Mouse (Mus musculus): ENCODE results near the gene Cdkn2a. TPM values are rescaled to one million over a fixed set of nuclear protein-coding genes. Genes with fewer than 3 reads are reported as not detected.

Gene Cdkn2a
- under 1 TPM; 0.30 to 0.59 TPM for total RNA-seq (2021)
- long read RNA-seq, experiment 1 = 0 reads
- long read RNA-seq, experiment 2 = 0 reads

DNA sequence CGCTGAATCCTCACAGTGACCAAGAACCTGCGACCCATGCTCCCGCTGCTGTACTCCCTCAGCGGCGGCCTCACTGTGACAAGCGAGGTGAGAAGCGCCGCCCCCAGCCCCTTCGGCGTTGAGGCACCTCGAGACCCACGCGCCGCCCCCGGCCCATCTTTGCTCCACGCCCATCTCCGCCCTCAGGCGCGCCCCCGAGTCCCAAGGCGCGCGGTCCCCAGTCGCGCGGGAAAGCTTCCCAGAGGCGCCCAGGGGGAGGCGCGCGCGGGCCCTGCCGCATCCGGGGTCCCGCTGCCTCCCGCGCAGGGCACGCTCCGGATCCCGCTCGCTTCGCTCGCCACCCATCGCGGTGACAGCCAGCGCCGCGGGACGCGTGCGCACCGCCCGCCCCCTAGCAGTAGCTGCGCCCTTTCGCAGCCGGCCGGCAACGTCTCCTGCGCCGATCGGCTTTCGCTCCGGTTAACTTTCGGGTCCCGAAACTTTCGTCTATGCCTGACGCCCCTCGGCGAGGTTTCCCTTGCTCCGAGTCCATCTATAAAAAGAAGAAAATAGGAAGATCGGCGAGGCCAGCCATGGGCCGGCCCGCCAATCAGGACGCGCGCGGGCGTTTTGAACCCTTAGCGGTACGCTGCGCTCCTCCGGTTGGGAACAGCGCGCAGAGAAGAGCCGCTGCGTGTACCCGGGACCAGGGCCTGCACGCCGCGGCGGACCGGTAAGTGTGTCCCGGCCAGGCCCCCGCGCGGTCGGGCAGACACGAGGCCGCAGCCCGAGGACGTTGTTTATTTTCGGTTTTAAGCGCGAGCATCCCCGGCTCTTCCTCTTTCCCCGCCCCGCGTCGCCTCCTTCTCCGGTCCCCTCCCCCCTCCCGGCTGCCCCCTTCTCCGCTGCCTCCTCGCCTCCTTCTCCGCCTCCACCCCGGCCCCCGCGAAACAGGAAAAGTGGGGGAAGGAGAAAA lies at the start of gene Cdkn2a:
Cdkn2a (minus strand) TSS at position 168 of the 955 bp plus-strand sequence.
- DNase-seq = peak; percentile 70 to 82

DNA sequence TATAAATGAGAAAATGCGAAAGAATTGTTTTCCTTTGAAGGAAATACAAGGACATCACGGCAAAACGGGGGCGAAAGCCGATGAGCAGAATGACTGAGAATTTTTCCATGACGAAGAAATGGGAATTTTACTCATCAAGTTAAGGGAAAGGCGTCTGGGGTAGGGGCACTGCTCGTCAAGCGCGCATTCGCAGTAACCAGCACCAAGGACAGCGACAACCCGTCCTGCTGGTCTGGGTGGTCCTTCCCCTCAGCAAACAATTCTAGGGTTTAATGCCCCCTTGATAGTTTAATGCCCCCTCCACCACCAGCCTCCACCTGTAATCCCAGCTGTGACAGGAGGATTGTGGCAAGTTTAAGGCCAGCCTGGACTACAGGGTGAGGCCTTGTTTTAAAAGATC lies 19.0 kb upstream of the Cdkn2a start:
- no peak for DNase-seq

DNA sequence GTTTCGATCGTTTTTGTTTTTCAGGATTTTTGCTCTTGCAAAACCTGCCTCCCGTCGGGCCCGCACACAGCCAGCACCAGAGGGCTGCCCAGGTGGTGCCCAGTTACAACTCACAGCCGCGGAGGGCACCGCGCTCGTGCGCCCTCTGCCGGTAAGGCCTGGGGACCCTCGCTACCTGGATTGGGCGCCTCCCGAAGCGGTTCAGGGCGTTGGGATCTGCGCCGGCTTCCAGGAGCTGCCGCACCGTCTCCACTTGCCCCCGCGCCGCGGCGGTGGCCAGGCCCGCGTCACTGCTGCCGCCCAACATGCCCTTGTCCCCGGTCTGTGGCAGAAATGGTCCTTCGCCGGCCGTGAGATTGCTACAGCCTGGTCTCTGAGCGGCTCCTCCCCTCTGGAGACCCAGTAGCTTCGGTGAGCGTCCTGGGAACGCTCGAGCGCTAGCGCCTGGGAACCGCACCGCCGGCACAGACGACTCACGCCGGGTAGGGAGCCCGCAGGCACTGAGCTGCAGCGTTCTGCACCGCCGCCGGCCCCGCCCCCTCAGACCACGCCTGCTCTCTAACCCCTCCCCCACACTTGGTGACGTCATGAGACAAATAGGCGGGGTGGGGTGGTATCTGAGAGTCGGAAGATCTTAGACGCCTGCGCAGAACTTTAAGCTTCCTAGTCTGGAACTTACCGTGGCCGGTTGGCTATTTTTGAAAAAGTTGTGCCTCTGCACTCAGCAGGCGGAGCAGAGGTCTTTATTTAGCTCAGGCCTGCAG lies 16.2 kb upstream of the Cdkn2a start, which contains the start of gene Cdkn2b:
Cdkn2b (minus strand) TSS at position 549 of the 764 bp plus-strand sequence.
- peak; percentile 96 to 98 for DNase-seq

DNA sequence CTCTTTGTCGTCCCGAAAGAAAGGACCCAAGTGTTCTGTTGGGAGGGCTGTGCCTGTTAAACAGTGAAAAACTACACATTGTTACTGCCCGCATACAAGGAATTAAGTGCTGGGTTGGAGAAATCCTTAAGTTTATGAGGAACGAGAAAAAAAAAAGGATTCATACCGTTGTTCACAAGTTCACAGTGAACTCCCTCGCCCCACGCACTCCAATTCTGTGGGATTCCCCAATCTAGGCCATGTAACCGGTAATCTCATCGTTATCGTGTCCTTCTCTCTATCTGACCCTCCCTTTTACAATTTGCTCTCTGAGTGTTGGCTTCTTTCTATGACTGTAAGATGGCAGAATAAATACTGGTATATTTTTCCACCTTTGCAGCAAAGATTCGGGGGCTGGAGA lies 15.5 kb upstream of the Cdkn2a start:
- no peak for DNase-seq

DNA sequence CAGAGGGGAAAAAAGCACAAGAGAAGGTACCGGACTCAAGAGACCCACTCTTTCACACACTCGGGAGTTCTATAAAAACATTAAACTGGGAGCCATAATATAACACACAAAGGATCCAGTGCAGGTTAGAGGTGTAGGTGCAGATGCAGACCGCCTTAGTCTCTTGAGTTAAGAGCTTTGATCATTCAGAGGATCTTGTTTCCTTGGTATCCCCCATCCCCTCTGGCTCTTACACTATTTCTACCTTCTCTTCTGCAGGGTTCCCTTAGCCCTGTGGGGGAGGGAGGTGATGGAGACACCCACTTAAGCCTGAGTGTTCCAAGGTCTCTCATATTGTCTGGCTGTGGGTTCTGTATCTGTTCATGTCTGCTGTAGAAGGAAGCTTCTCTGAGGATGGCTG lies 13.5 kb upstream of the Cdkn2a start:
- no peak for DNase-seq

DNA sequence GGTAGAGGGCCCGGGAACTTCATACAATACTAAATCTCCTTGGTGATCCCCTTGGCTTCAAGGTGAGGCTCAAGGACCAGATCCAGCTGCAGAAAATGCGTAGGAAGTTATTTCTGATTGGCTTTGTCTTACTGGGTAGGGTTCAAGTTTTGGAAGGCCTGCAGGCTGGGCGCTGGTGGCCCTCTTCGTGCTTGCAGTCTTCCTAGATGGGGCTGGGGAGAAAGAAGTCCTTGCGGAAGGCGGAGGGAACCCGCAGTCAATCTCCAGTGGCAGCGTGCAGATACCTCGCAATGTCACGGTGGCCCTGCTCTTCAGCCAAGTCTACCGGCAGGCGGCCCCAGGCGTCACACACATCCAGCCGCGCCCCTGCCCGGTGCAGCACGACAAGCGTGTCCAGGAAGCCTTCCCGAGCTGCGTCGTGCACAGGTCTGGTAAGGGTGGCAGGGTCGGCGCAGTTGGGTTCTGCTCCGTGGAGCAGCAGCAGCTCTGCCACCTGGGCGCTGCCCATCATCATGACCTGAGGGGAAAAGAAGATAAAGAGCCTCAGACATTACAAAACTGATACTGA lies 12.4 kb upstream of the Cdkn2a start:
- no peak for DNase-seq

DNA sequence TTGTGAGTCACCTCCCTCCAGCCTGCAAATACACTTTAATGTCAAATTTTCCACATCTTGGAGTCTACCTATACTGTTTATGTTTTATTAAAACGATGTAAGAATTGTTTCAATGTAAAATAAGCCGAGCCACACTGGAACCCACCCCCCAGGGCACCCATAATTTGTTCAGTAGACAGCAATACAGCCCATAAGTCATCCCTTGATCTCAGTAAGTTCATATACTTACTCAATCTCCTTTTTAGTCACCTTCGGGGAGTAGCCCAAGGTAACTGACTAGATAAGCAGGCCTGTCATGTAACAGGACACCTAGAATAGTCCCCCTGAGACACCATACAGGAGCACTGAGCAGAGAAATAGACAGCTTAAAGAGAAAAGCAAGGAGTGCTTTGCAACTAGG lies 11.2 kb upstream of the Cdkn2a start:
- DNase-seq = no peak

DNA sequence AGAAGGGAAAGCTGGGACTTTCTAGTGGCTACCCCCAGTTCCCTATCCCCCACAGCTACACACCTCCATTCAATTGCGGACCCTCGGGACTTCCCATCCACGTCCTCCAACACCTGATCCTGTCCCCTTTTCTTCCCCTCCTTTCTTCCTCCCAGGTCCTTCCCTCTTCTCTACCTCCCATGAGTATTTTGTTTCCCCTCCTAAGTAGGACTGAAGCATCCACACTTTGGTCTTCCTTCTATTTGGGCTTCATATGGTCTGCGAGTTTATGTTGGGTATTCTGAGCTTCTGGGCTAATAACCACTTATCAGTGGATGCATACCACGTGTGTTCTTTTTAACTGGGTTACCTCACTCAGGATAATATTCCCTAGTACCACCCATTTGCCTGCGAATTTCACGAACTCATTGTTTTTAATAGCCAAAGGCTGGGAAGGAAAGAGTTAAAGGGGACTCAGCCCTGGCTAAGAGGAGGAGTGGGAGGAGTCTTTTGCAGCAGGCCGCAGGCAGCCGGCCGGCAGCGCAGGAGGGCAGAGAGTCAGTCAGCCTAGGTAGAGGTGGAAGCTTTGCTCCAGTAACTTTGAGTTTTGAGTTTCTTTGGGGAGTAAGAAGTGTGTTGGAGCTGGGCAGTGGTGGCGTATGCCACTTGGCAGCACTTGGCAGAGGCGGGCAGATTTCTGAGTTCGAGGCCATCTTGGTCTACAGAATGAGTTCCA lies 9.0 kb upstream of the Cdkn2a start:
- DNase-seq = no peak

DNA sequence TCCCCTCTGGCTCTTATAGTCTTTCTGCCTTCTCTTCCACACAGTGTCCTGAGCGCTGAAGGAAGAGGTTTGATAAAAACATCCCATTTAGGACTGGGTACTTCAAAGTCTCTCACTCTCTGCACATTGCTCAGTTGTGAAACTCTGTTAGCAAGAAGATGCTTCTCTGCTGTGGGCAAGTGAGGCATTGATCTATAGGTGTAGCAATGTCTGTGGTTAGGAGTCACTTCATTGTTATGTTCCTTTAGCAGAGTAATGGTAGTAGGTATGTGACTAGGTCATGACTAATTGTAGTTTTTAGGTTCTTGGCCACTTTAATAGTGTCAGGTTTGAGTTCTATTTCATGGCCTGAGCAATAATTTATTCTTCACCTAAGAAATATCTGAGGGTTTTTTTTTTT lies 7.7 kb upstream of the Cdkn2a start:
- DNase-seq = no peak

DNA sequence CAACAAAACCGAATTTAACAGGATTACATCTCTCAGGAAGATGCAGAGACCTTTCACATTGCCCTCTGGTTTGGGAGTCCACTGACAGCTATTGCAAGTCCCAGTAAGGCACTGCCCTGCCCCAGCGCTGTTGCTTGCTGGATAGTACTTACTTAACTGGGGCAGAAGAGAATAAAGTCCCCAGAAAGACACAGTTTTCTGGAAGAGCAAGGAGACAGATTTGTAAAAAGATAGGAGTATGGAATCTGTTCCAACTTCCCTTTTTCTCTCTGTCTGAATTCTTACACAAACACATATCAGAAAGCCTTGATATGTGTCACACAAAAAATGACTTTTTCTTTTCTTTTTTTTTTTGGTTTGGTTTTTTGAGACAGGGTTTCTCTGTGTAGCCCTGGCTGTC lies 5.3 kb upstream of the Cdkn2a start:
- no peak for DNase-seq

DNA sequence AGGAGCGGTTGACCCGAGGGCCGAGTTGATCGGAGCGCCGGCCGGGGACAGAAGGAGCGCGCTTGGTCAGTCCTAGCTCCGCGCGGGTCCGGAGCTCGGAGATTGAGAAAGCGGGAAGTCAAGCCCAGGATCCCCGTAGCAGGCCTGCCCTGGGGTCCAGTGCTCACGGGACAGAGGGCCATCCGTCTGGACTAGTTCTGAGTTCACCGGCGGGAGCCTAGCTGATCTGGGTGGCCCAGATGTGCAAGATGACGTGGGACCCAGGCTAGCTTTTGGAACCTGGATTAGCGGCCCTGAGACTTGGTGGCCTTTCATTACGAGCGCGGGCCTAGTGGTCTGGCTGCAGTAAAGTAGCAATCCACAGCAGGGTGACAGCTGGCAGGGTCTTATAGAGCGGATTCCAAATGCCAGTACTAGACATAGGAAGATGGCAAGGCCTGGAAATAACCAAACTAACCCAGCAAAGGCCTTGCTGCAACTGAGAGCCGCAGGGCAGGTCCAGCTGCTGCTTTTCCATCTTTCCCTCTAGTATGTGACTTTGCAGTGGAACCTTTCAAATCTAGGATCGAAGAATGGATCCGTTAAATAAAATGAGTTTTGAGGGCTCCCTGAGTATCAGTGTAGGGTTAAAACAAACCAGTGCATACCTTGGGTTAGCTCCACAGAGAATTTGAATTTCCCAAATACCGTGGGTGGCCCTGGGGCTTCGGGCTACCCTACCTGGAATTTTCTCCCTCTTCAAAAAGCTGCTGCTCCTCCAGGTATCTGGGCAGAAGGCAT lies 1.2 kb upstream of the Cdkn2a start:
- DNase-seq = no peak

DNA sequence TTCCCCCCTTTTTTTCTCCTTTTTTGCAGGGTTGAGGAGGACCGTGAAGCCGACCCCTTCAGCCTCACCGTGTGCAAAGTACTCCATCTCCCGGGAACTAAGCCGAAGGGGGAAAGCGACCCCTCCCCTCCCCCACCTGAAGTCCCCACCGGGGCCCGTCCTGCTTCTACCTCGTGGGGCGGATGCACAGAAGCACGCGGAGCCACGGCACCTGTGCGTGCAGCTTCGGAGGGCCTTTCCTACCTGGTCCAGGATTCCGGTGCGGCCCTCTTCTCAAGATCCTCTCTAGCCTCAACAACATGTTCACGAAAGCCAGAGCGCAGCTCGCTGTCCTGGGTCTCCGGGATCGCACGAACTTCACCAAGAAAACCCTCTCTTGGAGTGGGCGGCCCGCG lies 365 bp downstream of the Cdkn2a start:
- peak in 1 of 2 experiments; percentile 25 for DNase-seq

DNA sequence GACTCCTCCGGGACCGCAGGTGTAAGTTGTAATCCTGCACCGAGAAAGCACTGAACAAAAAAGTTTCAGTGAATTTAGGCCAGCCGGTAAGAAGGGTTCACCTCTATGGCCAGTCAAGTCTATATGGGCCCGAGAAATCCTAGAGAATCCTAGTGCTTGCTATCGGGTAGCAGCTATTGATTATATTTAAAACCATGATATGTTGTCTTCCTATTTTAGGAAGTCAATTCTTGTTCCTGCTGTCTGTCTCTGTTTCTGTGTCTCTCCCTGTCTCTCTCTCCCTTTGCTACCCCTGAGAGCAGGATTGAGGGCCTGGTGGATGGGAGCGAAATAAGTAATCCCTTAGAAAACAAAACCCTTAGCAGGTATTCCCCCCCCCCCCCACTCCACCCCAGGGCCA lies 937 bp downstream of the Cdkn2a start:
- DNase-seq = no peak

DNA sequence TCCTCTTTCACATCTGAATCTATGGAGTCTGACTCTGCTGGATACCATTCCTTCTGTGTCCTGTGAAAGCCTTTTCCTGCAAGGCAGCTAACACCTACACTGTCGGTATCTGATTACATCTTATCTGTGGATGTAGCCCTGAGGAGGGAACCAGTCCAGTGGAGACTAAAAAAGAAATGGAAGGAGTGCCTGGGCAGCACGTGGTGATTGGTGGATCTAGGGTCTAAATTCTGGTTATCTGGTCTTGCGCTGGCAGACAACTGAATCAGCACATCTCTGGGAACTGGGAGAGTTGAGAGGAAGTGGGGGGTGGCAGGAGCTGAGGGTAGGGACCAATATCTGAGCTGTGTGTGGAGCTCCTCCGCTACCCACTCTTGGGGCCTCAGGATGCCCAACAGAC lies 5.4 kb downstream of the Cdkn2a start:
- DNase-seq = no peak

DNA sequence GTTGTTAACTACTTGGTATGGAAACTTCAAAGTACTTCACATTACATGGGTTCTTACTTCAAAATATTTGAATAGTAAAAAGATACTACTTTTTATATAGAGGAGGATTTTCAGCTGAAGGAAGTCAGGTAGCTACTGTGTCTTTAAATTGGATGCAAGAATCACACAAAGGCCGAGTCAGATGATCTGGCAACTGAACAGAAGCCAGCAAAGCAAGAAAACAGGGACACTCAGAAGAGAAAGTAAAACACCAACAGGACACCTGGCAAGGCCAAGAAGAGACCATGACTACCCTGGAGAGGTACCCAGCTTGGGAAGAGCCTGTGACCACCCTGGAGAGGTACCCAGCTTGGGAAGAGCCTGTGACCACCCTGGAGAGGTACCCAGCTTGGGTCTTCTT lies 7.9 kb downstream of the Cdkn2a start:
- no peak for DNase-seq

DNA sequence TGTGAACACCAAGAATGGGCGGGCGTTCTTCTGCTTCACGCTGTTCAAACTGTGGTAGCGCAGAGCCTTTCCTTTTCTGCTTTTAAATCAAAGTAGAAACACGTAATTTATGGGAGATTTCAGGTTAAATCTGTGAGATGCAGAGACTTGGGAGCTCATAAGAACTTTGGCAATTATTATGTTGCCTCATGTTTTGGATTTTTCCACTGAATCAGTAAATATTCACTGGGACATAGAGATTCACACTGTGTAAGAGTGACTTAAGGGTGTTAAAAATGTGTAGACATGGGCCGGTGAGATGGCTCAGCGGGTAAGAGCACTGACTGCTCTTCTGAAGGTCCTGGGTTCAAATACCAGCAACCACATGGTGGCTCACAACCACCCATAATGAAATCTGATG lies 8.8 kb downstream of the Cdkn2a start:
- DNase-seq = no peak

DNA sequence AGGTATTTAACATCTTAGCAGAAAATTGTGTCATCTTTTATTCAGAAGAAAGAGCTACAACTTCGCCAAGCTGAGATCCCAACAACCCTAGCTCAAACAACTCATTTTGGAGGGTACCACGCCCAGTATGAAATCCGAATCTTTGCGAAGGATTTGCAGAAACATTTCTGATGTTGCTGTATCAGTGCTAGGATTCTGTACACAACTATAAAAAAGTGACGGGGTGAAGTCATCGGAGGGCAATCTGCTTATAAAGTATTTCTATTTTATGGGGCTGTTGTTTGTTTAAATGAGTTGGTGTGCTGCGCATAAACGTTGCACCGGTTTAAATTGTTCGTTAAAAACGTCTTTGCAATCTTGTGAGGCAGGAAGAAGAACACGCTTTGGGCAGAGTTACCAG lies 11.8 kb downstream of the Cdkn2a start:
- no peak for DNase-seq

DNA sequence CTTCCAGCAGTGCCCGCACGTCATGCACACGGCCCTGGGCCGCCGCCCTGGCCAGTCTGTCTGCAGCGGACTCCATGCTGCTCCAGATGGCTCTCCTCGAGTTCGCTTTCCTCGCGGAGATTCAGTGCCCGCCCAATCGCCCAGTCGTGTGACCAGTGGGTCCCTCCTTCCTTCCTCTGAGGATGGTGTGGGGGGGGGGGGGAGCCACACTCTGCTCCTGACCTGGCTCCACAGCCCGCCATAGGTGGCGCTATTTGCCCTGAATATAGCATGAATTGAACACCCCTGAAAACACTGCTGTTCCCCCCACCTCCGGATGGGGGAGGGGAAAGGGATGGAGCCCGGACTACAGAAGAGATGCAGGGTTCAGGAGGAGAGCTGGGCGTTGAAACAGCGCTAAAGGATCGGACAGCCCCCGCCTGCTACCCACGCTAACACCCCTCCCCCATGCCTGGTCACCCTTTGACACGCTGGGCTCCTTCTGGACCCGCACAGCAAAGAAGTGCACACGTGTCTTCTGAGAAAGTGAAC lies 12.4 kb downstream of the Cdkn2a start:
- DNase-seq = peak; percentile 25 to 32

DNA sequence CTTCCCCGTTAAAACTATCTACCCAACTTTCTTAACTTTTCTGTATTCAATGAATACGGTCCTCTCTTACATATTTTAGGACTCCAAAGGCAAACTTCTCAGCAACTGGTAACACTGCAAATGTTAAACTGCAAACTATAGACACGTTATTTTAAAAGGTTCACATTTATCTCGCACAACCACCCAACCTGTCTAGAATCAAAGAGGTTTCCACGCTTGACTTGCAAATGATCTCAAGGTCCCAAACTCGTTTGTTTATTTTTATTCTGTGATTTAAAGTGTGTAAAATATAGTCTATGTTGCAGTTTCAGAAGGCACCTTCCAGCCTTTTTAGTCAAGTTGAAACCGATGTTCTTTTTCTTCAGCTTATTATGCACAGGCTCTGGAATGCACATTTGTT lies 13.2 kb downstream of the Cdkn2a start:
- DNase-seq = no peak

DNA sequence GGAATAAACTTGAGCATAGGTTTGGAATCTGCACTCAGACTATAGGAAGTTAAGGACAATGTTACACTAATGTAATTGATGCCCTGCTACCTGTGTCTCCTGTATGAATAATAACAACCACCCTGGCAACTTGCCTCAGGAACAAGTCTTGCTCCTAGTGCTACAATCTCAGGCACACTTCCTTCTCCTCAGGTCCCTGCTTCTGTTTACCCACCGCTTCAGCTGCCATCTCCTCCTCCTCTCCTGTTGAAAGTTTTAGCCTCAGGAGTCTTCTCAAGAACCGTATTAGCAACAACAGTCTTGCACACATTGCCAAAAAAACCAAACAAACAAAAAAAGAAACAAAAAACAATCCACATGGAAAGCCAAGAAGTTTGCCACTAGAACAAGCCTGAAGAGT lies 14.8 kb downstream of the Cdkn2a start:
- no peak for DNase-seq

DNA sequence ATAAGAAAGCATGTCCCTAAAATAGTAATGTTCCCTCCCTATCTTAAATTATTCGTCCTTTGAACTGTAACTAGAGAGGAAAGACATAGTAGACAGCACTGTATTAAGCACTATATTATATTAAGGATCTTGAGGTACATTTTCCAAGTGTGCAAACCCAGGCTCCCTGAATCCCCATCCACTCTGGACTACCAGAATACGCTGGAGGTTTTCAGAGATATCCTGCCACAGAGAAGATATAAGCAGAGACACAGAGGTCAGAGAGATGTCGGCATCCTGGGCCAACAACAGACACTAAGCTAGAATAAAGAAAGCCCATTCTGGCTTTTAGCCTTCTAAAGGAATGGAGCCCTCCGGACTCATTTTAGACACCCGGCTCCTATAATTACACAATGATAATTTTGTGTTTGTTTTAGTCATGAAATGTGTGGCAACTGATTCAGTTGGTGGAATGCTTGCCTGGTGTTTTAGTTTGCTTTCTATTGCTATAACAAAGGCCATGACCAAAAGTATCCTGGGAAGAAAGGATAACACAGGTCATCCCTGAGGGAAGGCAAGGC lies 17.0 kb downstream of the Cdkn2a start:
- no peak for DNase-seq

Data from heart, adult 18-20 months (tissue).